Mouse (Mus musculus) liver, postnatal 0 days (tissue): ENCODE measurements around the gene Msantd3. TPM values are rescaled to one million over a fixed set of nuclear protein-coding genes. Genes with fewer than 3 reads are reported as not detected.

ENCODE experiments used
- ATAC-seq: fragments of 200-750 bp; cut with Nextera tagmentation; 2 replicates; pipeline ENCODE4 v1.8.0; 2017; ENCODE audit warnings: mild to moderate bottlenecking, moderate library complexity
- DNase-seq: peaks from one replicate; pipeline ENCODE4 v3.0.0-alpha.2; 2016
- H3K27ac ChIP-seq: fragments of 300-500 bp; sonication (generic); 2 replicates; pipeline ENCODE4 v1.5.1; 2014; ENCODE audit warnings: antibody characterized with exemption, moderate library complexity, mild to moderate bottlenecking, low read depth
- H3K27me3 ChIP-seq: fragments of 300-500 bp; sonication (generic); 2 replicates; pipeline ENCODE4 v1.6.1; 2014; ENCODE audit warnings: low read length, control low read depth, mixed read lengths; ENCODE audit not compliant: insufficient read depth
- H3K36me3 ChIP-seq: fragments of 300-500 bp; sonication (generic); replicated peaks from 2 replicates; pipeline ENCODE4 v1.6.1; 2014; ENCODE audit warnings: mild to moderate bottlenecking, control low read depth, low read length, moderate library complexity, mixed read lengths; ENCODE audit not compliant: insufficient read depth
- H3K4me1 ChIP-seq: fragments of 300-500 bp; sonication (generic); 2 replicates; pipeline ENCODE4 v1.6.1; 2014; ENCODE audit warnings: antibody characterized with exemption, mild to moderate bottlenecking, control low read depth; ENCODE audit not compliant: insufficient read depth
- H3K4me2 ChIP-seq: fragments of 300-500 bp; sonication (generic); 2 replicates; pipeline ENCODE4 v1.6.1; 2014; ENCODE audit warnings: low read depth, mild to moderate bottlenecking, low read length, moderate library complexity, mixed read lengths
- H3K4me3 ChIP-seq: fragments of 300-500 bp; sonication (generic); 2 replicates; pipeline ENCODE4 v1.5.1; 2014; ENCODE audit warnings: low read depth, low read length
- H3K9ac ChIP-seq: fragments of 300-500 bp; sonication (generic); replicated peaks from 2 replicates; pipeline ENCODE4 v1.6.1; 2014; ENCODE audit warnings: mild to moderate bottlenecking, moderate library complexity
- H3K9me3 ChIP-seq: fragments of 300-500 bp; sonication (generic); 2 replicates; pipeline ENCODE4 v1.6.1; 2016; ENCODE audit warnings: mild to moderate bottlenecking, control low read depth, low read length, mixed read lengths
- CTCF ChIP-seq: sonication (generic); IDR thresholded peaks from 2 replicates; pipeline ENCODE4 v1.5.1; 2016; ENCODE audit warnings: antibody characterized with exemption, low read depth
- EP300 ChIP-seq: IDR thresholded peaks from 2 replicates; pipeline ENCODE4 v1.6.1; 2016; ENCODE audit warnings: antibody characterized with exemption, low read depth, mild to moderate bottlenecking
- WGBS: fragments of 180-500 bp; shearing (Covaris S2); extraction: QIAGEN DNeasy Blood & Tissue Kit; methylation state at CpG from one replicate; pipeline ENCODE4 v1.1.7; 2014; ENCODE audit not compliant: insufficient replicate concordance; 5-methylcytosine and 5-hydroxymethylcytosine counted together
- polyA plus RNA-seq: library from polyadenylated mRNA; unstranded; fragments of >200 nt; fragmentation: Nextera tagmentation; extraction: Ambion mirVana; gene quantifications from 2 replicates; pipeline ENCODE4 v1.2.1, GENCODE M21; 2015

Msantd3 gene
- polyA plus RNA-seq, 1 experiment from 2014 or later: 2.3 TPM

DNA sequence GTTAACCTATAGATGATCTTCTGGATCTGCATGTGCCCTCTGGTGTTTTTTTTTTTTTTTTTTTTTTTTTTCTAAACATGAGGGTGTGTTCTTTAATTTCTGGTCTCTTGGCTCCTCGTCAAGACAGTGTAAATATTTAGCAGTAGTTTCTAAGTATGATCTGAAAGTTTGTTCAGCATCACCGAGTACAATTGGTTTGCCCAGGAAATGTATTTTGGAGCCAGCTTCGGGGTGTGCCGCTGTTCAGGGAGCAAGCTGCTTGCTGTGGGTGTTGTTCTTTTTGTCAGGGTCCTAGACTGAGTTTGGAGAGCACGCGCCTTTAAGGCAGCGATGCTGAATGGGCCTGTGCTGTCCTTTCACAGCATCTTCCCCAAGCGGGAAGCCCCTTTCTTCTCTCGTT lies 48.8 kb downstream of the Msantd3 start:
- 67% methylated on average over 9 of the region's 9 CpGs for WGBS
- TF ChIP-seq EP300: no peak
- TF ChIP-seq CTCF: no peak
- Histone ChIP-seq H3K9ac (no peak overlapping the region), H3K27me3 (peaks cover 12% of the 10 kb centered on the region; the same call in 1 of the 2 replicates), H3K4me3 (no peak overlapping the region), H3K4me2 (no peak overlapping the region), H3K27ac (no peak overlapping the region), H3K36me3 (no peaks in the 10 kb centered on the region), H3K9me3 (no peaks in the 10 kb centered on the region), H3K4me1 (no peaks in the 10 kb centered on the region; the same call in 1 of the 2 replicates)
- DNase-seq: no peak
- ATAC-seq: no peak

DNA sequence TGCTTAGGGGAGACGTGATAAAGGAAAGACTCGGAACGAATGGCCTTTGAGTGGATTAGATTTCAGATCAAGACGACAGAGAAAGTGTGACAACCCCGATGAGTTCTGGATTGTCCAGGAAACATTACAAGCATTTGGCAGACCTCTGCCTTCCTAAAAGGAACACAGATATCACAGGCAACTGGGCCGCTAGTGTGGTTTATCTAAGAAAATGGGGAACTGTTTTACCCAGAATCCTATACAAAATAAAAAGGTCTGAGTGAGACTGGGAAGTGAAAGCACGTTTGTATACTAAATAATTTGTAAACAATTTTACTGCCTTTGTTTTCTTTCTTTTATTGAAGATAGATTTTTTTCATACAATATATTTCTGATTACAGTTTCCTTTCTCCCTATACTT lies 51.1 kb downstream of the Msantd3 start:
- WGBS: 49% methylated on average over 7 of the region's 7 CpGs
- Histone ChIP-seq H3K9ac (no peak overlapping the region), H3K27me3 (0 out of 2 replicates have a peak, but pooled peaks cover 7% of the 10 kb centered on the region), H3K9me3 (no peaks in the 10 kb centered on the region), H3K36me3 (no peaks in the 10 kb centered on the region), H3K4me3 (no peak overlapping the region), H3K27ac (no peak overlapping the region), H3K4me2 (no peak overlapping the region), H3K4me1 (no peaks in the 10 kb centered on the region; the same call in 1 of the 2 replicates)
- DNase-seq: no peak
- ATAC-seq: no peak
- TF ChIP-seq CTCF (no peak), EP300 (no peak)

DNA sequence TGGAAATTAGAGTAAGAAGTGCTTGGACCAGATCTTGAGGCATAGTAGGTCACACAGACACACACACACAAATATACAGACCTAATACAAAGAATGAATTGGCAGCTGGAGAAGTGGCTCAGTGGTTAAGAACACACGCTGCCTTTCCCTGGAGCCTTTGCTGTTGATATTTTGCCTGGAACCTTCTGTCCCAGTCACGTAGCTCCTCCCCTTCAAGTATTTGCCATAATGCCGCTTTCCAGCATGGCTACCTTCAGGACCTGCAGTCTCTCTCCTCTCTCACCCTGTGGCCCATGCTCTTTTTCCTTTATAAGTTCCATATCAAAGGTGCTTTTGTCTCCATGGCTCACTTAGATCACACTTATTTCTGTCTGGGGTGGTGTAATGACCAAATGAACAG lies 51.7 kb downstream of the Msantd3 start:
- Histone ChIP-seq H3K27me3 (0 out of 2 replicates have a peak, but pooled peaks cover 3% of the 10 kb centered on the region), H3K27ac (no peak overlapping the region), H3K4me2 (no peak overlapping the region), H3K36me3 (no peaks in the 10 kb centered on the region), H3K4me1 (no peaks in the 10 kb centered on the region), H3K4me3 (no peak overlapping the region), H3K9ac (no peak overlapping the region), H3K9me3 (no peaks in the 10 kb centered on the region)
- DNase-seq (no peak), ATAC-seq (no peak)
- 77% methylated on average over 3 of the region's 3 CpGs for WGBS
- TF ChIP-seq CTCF: no peak
- no peak for TF ChIP-seq EP300

DNA sequence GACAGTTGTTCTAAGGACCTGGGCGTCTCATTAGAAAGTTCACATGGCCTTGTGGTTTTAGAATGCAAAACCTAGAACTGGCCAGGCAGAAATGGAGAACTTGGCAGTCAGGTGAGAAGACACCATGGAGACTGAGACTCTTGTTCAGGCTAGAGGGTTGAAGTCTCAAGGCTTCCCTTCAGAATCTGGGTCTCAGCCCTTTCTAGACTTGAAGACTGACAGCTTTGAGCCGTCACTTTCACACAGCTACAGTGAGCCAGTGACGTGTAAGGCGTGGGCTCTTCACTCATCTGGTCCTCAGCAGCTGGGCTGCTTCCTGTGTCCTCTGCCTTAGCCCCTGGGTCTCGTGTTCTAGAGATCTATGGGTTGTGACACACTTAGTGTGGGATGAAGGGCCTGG lies 52.6 kb downstream of the Msantd3 start:
- Histone ChIP-seq H3K9ac (no peak overlapping the region), H3K9me3 (no peaks in the 10 kb centered on the region), H3K4me2 (no peak overlapping the region), H3K27me3 (no peaks in the 10 kb centered on the region), H3K4me3 (no peak overlapping the region), H3K4me1 (no peaks in the 10 kb centered on the region), H3K27ac (no peak overlapping the region), H3K36me3 (no peaks in the 10 kb centered on the region)
- 33% methylated on average over 5 of the region's 5 CpGs for WGBS
- no peak for DNase-seq
- no peak for TF ChIP-seq CTCF
- TF ChIP-seq EP300: no peak
- no peak for ATAC-seq

DNA sequence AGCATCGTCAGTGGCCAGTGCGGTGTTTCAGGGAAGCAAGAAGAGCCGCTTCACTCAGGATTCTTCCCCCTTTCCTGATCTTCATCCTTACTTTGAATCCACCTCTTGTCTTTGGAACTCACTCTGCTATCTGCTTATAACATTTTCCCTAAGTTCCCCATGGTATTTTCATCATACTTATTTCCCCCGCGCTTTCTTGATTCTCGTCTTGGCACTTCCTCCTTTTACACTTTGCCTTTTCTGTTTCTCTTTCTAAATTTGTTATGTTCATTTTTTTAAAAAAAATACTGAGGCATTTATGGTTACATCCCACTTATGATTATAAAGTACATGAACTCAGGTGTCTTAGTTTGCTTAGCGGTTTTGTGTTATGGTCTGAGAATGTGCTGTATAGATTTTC lies 53.1 kb downstream of the Msantd3 start:
- ATAC-seq: no peak
- H3K27me3 ChIP-seq: no peaks in the 10 kb centered on the region
- H3K27ac ChIP-seq: no peak overlapping the region

DNA sequence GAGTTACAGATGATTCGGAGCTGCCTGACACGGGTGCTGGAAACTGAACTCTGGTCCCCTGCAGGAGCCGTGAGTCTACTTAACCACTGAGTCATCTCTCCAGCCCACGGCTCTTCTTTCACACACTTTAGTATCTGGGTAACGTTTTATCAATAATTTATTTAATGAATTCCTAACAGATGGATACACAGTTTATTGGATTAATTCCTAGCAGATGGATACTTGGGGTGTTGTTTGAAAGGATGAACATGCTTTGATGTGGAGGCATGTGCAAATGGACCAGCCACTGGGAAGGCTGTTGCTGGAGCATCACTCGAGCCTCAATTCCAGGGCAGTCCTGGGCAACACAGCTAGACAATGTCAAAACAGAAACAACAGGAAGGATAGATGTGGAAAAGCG lies 56.4 kb downstream of the Msantd3 start:
- TF ChIP-seq CTCF: no peak
- no peak for TF ChIP-seq EP300
- ATAC-seq (no peak), DNase-seq (no peak)
- Histone ChIP-seq H3K27me3 (no peaks in the 10 kb centered on the region), H3K4me2 (no peak overlapping the region), H3K4me1 (no peaks in the 10 kb centered on the region), H3K36me3 (no peaks in the 10 kb centered on the region), H3K27ac (no peak overlapping the region), H3K9ac (no peak overlapping the region), H3K9me3 (no peaks in the 10 kb centered on the region), H3K4me3 (no peak overlapping the region)
- WGBS: 84% methylated on average over 7 of the region's 7 CpGs

More for the DNA sequence above, 53.1 kb downstream of the Msantd3 start:
- no peaks in the 10 kb centered on the region for H3K4me1 ChIP-seq
- no peak for DNase-seq
- TF ChIP-seq CTCF: no peak
- no peak for TF ChIP-seq EP300
- 59% methylated on average over 7 of the region's 7 CpGs for WGBS
- H3K9ac ChIP-seq: no peak overlapping the region
- H3K9me3 ChIP-seq: no peaks in the 10 kb centered on the region
- H3K36me3 ChIP-seq: no peaks in the 10 kb centered on the region
- no peak overlapping the region for H3K4me3 ChIP-seq
- H3K4me2 ChIP-seq: no peak overlapping the region

DNA sequence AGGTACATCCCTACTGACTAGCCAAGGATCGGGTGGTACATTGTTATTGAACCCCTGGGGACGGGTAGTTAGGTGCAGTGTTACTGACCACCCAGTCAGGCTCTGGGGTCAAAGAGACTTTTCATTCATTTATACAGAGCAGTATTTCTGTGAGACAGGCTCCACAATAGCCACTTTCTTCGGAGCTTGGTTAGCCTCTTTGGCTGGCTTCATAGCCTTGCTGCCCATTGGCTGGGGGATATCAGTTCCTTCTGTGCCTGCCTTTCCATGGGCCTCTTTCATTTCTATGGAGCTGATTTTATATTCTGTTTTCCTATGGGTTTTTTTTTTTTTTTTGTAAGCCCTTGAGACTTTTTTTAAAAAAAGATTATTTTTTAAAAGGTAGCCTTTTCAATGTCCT lies 65.9 kb downstream of the Msantd3 start:
- H3K27ac ChIP-seq: no peak overlapping the region
- no peak for DNase-seq
- no peak overlapping the region for H3K4me2 ChIP-seq
- H3K36me3 ChIP-seq: no peaks in the 10 kb centered on the region
- no peak for TF ChIP-seq CTCF
- no peak for TF ChIP-seq EP300
- WGBS: 71% methylated on average over 3 of the region's 3 CpGs
- H3K9me3 ChIP-seq: no peaks in the 10 kb centered on the region
- no peak for ATAC-seq
- no peaks in the 10 kb centered on the region for H3K27me3 ChIP-seq
- no peak overlapping the region for H3K4me3 ChIP-seq
- H3K4me1 ChIP-seq: no peaks in the 10 kb centered on the region
- no peak overlapping the region for H3K9ac ChIP-seq
